Mouse (Mus musculus): Measurements from ENCODE around the gene Ipo5. TPM values are rescaled to one million over a fixed set of nuclear protein-coding genes. Genes with fewer than 3 reads are reported as not detected.

The Ipo5 gene
- polyA plus RNA-seq, 1 experiment from 2014 or later: 105 TPM

DNA sequence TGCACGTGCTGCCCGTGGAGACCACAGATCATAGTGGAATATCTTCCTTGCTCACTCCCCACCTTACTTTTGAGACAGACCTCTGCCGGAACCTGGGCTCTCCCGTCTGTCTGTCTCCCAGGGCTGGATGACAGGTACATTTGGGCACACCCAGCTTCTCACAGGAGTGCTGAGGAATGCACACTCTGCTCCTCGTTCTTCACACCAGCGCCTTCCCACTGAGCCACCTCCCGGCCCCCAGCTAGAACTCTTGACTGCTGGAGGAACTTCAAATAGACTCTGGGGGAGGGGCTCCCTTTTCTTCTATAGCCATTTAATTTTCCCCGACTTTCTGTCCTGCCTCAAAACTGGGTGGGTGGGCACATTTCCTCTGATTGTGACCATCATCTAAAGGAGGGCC lies 49.5 kb downstream of the Ipo5 start:
- Histone ChIP-seq H3K27ac (ENCODE audit: low read depth, low read length) (no peak overlapping the region), H3K9me3 (replicated peaks; ENCODE audit: control insufficient read depth, low read length) (no peaks in the 10 kb centered on the region), H3K4me3 (ENCODE audit: low read depth, low read length) (no peak overlapping the region), H3K36me3 (ENCODE audit: control insufficient read depth, insufficient read depth, low read length) (no peaks in the 10 kb centered on the region), H3K4me2 (no peak overlapping the region), H3K27me3 (ENCODE audit: control insufficient read depth, insufficient read depth, low read length) (no peaks in the 10 kb centered on the region), H3K4me1 (ENCODE audit: control insufficient read depth, insufficient read depth, low read length) (no peaks in the 10 kb centered on the region), H3K9ac (ENCODE audit: low read depth, low read length) (no peak overlapping the region)
- ATAC-seq (replicated peaks; ENCODE audit: insufficient number of reproducible peaks, low FRiP score, low TSS enrichment): no peak
- 51% methylated on average over 7 of the region's 8 CpGs for WGBS (ENCODE audit: insufficient replicate concordance)

- H3K4me3 ChIP-seq (ENCODE audit: low read depth, low read length): no peak overlapping the region
- no peak for ATAC-seq (replicated peaks; ENCODE audit: insufficient number of reproducible peaks, low FRiP score, low TSS enrichment)
- no peaks in the 10 kb centered on the region for H3K27me3 ChIP-seq (ENCODE audit: control insufficient read depth, insufficient read depth, low read length)
- 63% methylated on average over 5 of the region's 5 CpGs for WGBS (ENCODE audit: insufficient replicate concordance)
- H3K4me1 ChIP-seq (ENCODE audit: control insufficient read depth, insufficient read depth, low read length): no peaks in the 10 kb centered on the region
- no peak overlapping the region for H3K4me2 ChIP-seq
- no peaks in the 10 kb centered on the region for H3K36me3 ChIP-seq (ENCODE audit: control insufficient read depth, insufficient read depth, low read length)
- H3K9me3 ChIP-seq (replicated peaks; ENCODE audit: control insufficient read depth, low read length): no peaks in the 10 kb centered on the region
- H3K9ac ChIP-seq (ENCODE audit: low read depth, low read length): no peak overlapping the region
- H3K27ac ChIP-seq (ENCODE audit: low read depth, low read length): no peak overlapping the region
Observed at GRCm38 (mm10) chr14:120960991-120961390, 50.0 kb downstream of the Ipo5 start.

GRCm38 (mm10) chr14:120967072-120967471 lies 56.0 kb downstream of the Ipo5 start:
- no peaks in the 10 kb centered on the region for H3K36me3 ChIP-seq (ENCODE audit: control insufficient read depth, insufficient read depth, low read length)
- H3K4me3 ChIP-seq (ENCODE audit: low read depth, low read length): no peak overlapping the region
- no peaks in the 10 kb centered on the region for H3K4me1 ChIP-seq (ENCODE audit: control insufficient read depth, insufficient read depth, low read length)
- no peak overlapping the region for H3K9ac ChIP-seq (ENCODE audit: low read depth, low read length)
- no peak for ATAC-seq (replicated peaks; ENCODE audit: insufficient number of reproducible peaks, low FRiP score, low TSS enrichment)
- no peaks in the 10 kb centered on the region for H3K27me3 ChIP-seq (ENCODE audit: control insufficient read depth, insufficient read depth, low read length)
- H3K4me2 ChIP-seq: no peak overlapping the region
- WGBS (ENCODE audit: insufficient replicate concordance): 78% methylated on average over 6 of the region's 6 CpGs
- H3K9me3 ChIP-seq (replicated peaks; ENCODE audit: control insufficient read depth, low read length): no peaks in the 10 kb centered on the region
- H3K27ac ChIP-seq (ENCODE audit: low read depth, low read length): no peak overlapping the region

DNA sequence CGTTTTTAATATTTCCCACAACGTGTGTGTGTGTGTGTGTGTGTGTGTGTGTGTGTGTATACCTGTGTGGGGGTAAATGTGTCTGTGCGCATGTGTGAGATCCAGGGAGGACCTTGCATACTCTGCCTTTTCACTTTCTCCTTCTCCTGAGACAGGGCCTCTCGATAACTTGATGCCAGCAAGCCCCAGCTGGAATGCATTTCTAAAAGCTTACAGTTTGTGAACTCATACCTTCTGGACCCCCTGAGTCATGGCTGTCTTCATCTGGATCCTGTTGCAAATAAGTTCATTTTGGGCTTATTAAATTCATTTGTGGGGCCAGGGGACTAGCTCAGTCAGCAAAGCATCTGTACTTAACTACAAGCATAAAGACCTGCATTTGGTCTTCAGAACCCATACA lies 57.7 kb downstream of the Ipo5 start:
- H3K36me3 ChIP-seq (ENCODE audit: control insufficient read depth, insufficient read depth, low read length): no peaks in the 10 kb centered on the region
- H3K27me3 ChIP-seq (ENCODE audit: control insufficient read depth, insufficient read depth, low read length): no peaks in the 10 kb centered on the region
- H3K4me2 ChIP-seq: no peak overlapping the region
- H3K27ac ChIP-seq (ENCODE audit: low read depth, low read length): no peak overlapping the region
- H3K9ac ChIP-seq (ENCODE audit: low read depth, low read length): no peak overlapping the region
- H3K4me1 ChIP-seq (ENCODE audit: control insufficient read depth, insufficient read depth, low read length): no peaks in the 10 kb centered on the region
- no peak for ATAC-seq (replicated peaks; ENCODE audit: insufficient number of reproducible peaks, low FRiP score, low TSS enrichment)
- H3K4me3 ChIP-seq (ENCODE audit: low read depth, low read length): no peak overlapping the region
- no peaks in the 10 kb centered on the region for H3K9me3 ChIP-seq (replicated peaks; ENCODE audit: control insufficient read depth, low read length)
- WGBS (ENCODE audit: insufficient replicate concordance): 82% methylated on average over 4 of the region's 4 CpGs

DNA sequence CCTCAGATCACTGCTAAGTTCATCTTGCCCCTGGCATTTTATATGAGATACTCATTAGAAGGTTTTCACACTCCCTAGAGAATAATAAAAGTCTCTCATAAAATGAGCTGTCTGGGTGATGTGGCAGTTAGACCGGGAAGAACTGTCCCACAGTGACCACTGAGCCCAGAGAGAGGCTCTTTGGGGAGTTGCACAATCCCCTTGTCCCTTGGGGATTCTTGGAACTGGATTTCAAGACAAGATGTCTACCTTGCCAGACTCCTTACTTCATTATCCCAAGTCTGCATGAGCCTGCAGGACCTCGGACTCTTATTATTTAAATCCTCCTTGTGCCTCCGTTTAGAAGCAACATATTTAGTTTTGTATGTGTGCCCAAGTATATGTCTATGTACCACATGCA lies 58.6 kb downstream of the Ipo5 start:
- Histone ChIP-seq H3K4me2 (no peak overlapping the region), H3K4me1 (ENCODE audit: control insufficient read depth, insufficient read depth, low read length) (no peaks in the 10 kb centered on the region), H3K27me3 (ENCODE audit: control insufficient read depth, insufficient read depth, low read length) (no peaks in the 10 kb centered on the region), H3K4me3 (ENCODE audit: low read depth, low read length) (no peak overlapping the region), H3K36me3 (ENCODE audit: control insufficient read depth, insufficient read depth, low read length) (no peaks in the 10 kb centered on the region), H3K9ac (ENCODE audit: low read depth, low read length) (no peak overlapping the region), H3K9me3 (replicated peaks; ENCODE audit: control insufficient read depth, low read length) (no peaks in the 10 kb centered on the region), H3K27ac (ENCODE audit: low read depth, low read length) (no peak overlapping the region)
- WGBS (ENCODE audit: insufficient replicate concordance): 81% methylated on average over 3 of the region's 3 CpGs
- ATAC-seq (replicated peaks; ENCODE audit: insufficient number of reproducible peaks, low FRiP score, low TSS enrichment): no peak

- Histone ChIP-seq H3K27ac (ENCODE audit: low read depth, low read length) (no peak overlapping the region), H3K4me2 (no peak overlapping the region)
- WGBS (ENCODE audit: insufficient replicate concordance): 73% methylated on average over 8 of the region's 8 CpGs
Observed at GRCm38 (mm10) chr14:120970637-120971036, 59.6 kb downstream of the Ipo5 start.

DNA sequence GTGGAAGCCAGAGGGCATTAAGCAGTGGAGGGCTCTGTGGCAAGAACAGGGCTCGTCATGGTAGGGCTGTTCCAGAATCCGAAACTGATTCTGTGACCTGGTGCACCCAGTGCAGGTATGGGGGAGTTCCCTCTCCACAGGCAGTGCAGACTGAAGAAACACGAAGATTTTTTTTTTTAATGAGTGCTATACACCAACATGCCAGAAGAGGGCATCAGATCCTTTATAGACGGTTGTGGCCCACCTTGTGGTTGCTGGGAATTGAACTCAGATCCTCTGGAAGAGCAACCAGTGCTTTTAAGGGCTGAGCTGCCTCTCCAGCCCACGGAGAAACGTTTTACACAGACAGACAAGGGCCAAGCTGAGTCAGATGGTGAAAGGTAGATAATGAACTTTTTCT lies 60.3 kb downstream of the Ipo5 start:
- 69% methylated on average over 6 of the region's 6 CpGs for WGBS (ENCODE audit: insufficient replicate concordance)
- no peaks in the 10 kb centered on the region for H3K4me1 ChIP-seq (ENCODE audit: control insufficient read depth, insufficient read depth, low read length)
- no peak for ATAC-seq (replicated peaks; ENCODE audit: insufficient number of reproducible peaks, low FRiP score, low TSS enrichment)

More at GRCm38 (mm10) chr14:120970637-120971036, 59.6 kb downstream of the Ipo5 start:
- H3K4me1 ChIP-seq (ENCODE audit: control insufficient read depth, insufficient read depth, low read length): no peaks in the 10 kb centered on the region
- no peaks in the 10 kb centered on the region for H3K36me3 ChIP-seq (ENCODE audit: control insufficient read depth, insufficient read depth, low read length)
- no peak overlapping the region for H3K9ac ChIP-seq (ENCODE audit: low read depth, low read length)
- no peak for ATAC-seq (replicated peaks; ENCODE audit: insufficient number of reproducible peaks, low FRiP score, low TSS enrichment)
- H3K4me3 ChIP-seq (ENCODE audit: low read depth, low read length): no peak overlapping the region
- no peaks in the 10 kb centered on the region for H3K27me3 ChIP-seq (ENCODE audit: control insufficient read depth, insufficient read depth, low read length)
- H3K9me3 ChIP-seq (replicated peaks; ENCODE audit: control insufficient read depth, low read length): no peaks in the 10 kb centered on the region

DNA sequence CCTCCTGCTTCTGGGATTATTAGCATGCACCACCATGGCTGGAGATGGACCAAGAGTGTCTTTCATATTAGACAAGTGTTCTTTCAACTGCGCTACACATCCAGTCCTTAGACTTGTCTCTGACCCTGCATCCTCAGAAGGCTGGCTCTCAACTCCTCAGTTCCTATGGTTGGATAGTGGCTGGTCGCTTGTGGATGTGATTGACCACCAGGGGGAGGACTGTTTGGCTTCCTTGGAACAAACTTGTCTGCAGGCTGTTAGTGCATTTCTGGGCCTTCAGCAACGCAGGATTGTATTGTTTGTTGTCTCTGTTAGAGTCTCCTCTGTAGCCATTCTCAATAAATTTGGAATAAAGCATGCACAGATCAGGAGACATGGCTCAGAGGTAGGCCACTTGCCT lies 68.5 kb downstream of the Ipo5 start:
- Histone ChIP-seq H3K27ac (ENCODE audit: low read depth, low read length) (no peak overlapping the region), H3K27me3 (ENCODE audit: control insufficient read depth, insufficient read depth, low read length) (no peaks in the 10 kb centered on the region), H3K36me3 (ENCODE audit: control insufficient read depth, insufficient read depth, low read length) (no peaks in the 10 kb centered on the region), H3K9me3 (replicated peaks; ENCODE audit: control insufficient read depth, low read length) (no peaks in the 10 kb centered on the region), H3K4me3 (ENCODE audit: low read depth, low read length) (no peak overlapping the region), H3K4me2 (no peak overlapping the region), H3K9ac (ENCODE audit: low read depth, low read length) (no peak overlapping the region), H3K4me1 (ENCODE audit: control insufficient read depth, insufficient read depth, low read length) (no peaks in the 10 kb centered on the region)
- whole genome bisulfite sequencing (ENCODE audit: insufficient replicate concordance): 56% methylated on average over 3 of the region's 3 CpGs
- no peak for ATAC-seq (replicated peaks; ENCODE audit: insufficient number of reproducible peaks, low FRiP score, low TSS enrichment)

More for the DNA sequence above, 60.3 kb downstream of the Ipo5 start:
- Histone ChIP-seq H3K4me3 (ENCODE audit: low read depth, low read length) (no peak overlapping the region), H3K9me3 (replicated peaks; ENCODE audit: control insufficient read depth, low read length) (no peaks in the 10 kb centered on the region), H3K36me3 (ENCODE audit: control insufficient read depth, insufficient read depth, low read length) (no peaks in the 10 kb centered on the region), H3K27me3 (ENCODE audit: control insufficient read depth, insufficient read depth, low read length) (no peaks in the 10 kb centered on the region), H3K9ac (ENCODE audit: low read depth, low read length) (no peak overlapping the region), H3K27ac (ENCODE audit: low read depth, low read length) (no peak overlapping the region), H3K4me2 (no peak overlapping the region)

DNA sequence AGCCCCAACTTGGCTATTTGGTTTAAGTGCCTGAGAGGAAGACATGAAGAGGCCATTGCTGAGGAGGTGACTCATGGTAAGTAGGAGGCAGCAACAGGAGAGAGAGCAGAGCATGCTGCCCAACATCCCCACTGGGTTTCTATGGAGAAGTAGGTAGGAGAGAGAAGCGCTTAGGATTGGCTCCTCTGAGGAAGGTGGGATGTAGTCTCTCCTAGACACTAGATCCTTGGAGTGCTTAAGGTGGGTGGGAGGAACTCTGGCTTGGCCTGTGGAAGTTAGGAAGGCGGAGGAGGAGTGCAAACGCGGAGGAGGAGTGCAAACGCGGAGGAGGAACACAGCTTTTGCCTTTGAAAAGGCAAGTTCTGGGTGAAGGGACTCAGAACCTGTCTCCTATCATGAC lies 78.1 kb downstream of the Ipo5 start:
- Histone ChIP-seq H3K4me1 (ENCODE audit: control insufficient read depth, insufficient read depth, low read length) (no peaks in the 10 kb centered on the region), H3K4me3 (ENCODE audit: low read depth, low read length) (no peak overlapping the region), H3K9me3 (replicated peaks; ENCODE audit: control insufficient read depth, low read length) (no peaks in the 10 kb centered on the region), H3K9ac (ENCODE audit: low read depth, low read length) (no peak overlapping the region), H3K27ac (ENCODE audit: low read depth, low read length) (no peak overlapping the region), H3K27me3 (ENCODE audit: control insufficient read depth, insufficient read depth, low read length) (no peaks in the 10 kb centered on the region), H3K36me3 (ENCODE audit: control insufficient read depth, insufficient read depth, low read length) (no peaks in the 10 kb centered on the region), H3K4me2 (no peak overlapping the region)
- WGBS (ENCODE audit: insufficient replicate concordance): 50% methylated on average over 6 of the region's 6 CpGs
- no peak for ATAC-seq (replicated peaks; ENCODE audit: insufficient number of reproducible peaks, low FRiP score, low TSS enrichment)
